Mouse (Mus musculus): ENCODE data around the gene Lpin2. TPM values are rescaled to one million over a fixed set of nuclear protein-coding genes. Genes with fewer than 3 reads are reported as not detected.

The Lpin2 gene
- total RNA-seq, 2 experiments from 2014 or later, result 76.4 to 83.8 TPM

DNA sequence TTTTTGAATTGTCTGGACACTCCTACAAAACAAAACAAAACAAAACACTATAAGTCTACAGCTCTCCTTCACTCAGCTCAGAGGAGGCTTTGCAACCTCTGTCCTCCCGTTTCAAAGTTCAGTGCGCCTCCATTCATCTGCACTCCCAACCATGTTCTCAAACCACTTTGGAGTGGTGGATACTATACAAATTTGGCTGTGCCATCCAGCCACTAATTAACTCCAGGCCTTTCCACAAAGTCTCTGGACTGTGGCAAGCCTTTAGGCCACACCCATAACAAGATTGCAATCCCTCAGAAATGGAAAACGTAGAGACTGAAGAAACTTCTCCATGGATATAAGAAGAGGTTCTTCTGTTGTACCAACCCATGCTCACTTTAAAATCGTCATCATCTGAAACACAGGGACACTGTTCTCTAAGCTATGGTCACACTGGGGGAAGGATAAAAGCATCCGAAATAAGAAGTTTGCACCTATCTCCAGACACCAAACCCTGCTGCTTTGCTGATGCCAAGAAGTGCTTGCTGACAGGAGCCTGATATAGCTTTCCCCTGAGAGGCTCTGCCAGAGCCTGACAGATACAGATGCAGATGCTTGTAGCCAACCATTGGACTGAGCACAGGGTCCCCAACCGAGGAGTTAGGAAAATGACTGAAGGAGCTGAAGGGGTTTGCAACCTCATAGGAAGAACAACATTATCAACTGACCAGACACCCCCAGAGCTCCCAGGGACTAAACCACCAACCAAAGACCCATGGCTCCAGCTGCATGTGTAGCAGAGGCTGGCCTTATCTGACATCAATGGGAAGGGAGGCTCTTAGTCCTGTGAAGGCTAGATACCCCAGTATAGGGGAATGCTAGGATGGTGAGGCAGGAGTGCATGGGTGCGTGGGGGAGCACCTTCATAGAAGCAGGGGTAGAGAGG is 108.4 kb downstream of the Lpin2 start:
- DNase-seq (ENCODE audit: low spot score in 2 of 2), result no peak

DNA sequence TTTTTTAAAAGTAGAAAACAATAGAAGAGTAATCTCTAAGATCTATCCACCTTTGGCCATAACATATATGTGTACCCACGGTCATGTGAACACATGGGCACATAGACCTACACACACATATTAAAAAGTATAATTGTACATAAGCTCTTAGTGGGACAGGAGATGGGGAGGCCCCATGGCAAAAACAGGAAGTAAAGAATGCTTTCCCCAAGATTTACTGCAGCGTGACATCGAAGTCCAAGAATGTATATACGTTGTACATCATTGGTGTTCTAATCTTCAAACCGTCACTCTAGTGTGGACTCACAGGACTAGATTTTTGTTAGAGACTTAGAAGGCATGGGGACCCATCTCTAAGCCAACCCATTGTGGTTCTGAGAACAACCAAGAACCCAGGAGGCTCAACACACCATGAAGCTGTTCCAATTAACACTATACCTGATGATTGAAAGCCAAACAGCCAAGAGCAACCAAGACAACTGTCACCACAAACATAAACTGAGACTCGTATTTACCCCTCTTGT is 109.6 kb downstream of the Lpin2 start:
- DNase-seq (ENCODE audit: low spot score in 2 of 2), result no peak

DNA sequence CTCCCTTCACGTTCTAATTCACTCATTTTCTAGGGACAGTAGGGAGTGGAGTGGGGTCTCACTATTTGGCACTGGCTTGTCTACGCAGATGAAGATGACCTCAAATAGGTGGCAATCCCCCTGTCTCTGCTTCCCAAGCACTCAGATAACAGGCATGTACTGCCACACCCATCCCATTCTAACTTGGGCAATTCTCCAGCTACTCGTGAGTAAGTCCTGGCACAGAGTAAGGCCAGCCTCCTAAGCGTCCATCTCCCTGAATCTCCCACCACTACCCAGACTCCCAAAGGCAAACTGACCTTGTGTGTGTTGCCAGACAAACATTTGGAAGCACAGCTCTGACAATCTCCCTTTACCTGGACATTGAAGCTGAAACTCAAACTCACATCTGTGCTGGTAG is 110.5 kb downstream of the Lpin2 start:
- DNase-seq (ENCODE audit: low spot score in 2 of 2), result no peak

DNA sequence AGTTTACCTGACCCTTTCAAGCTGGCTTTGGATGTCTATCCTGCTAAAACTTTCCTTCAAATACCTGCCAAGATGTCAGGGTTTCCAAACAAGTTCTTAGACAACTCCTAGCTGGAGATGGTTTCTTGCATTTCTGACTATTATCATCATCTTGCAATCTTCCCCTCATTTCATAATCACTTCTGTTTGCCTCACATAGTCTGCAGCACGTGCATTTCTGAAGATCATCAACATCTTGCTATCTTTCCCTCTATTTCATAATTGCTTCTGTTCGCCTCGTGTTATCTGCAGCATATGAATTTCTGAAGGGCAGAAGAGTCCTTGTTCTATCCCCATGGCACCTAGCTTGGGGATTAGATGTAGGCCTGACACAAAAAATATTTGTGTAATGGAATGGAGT is 112.2 kb downstream of the Lpin2 start:
- DNase-seq (ENCODE audit: low spot score in 2 of 2), result no peak

Other genes with a start within 250 kb of the Lpin2 start
- gene Myom1, start 179.9 kb upstream of the Lpin2 start, total RNA-seq (2021), result 1 to 10 TPM; 2.9 to 4.5 TPM
- 10 to 100 TPM; 52.0 to 59.0 TPM for gene Myl12a, start 179.7 kb upstream of the Lpin2 start, total RNA-seq (2021)
- gene Emilin2, start 129.4 kb downstream of the Lpin2 start, total RNA-seq (2021), result 1 to 10 TPM; 2.5 to 4.1 TPM

All from layer of hippocampus, postnatal 14 days (tissue).